Mouse (Mus musculus): ENCODE data around the gene Ywhag. TPM values are rescaled to one million over a fixed set of nuclear protein-coding genes. Genes with fewer than 3 reads are reported as not detected.

Ywhag gene
- total RNA-seq (2021), result 100 to 1,000 TPM; 289 to 303 TPM
- long read RNA-seq, experiment 1, transcript Ywhag-201 (2 exons, 3,520 nt), result major isoform, 18 of 59 reads
- long read RNA-seq, experiment 1, partial matches to known transcripts, result 40 of 59 reads
- long read RNA-seq, experiment 1, other reads (novel, unspliced or antisense), result 1 of 59 reads
- long read RNA-seq, experiment 2, transcript Ywhag-201 (2 exons, 3,520 nt), result major isoform, 23 of 60 reads
- long read RNA-seq, experiment 2, partial matches to known transcripts, result 0 of 60 reads
- long read RNA-seq, experiment 2, other reads (novel, unspliced or antisense), result 36 of 60 reads

DNA sequence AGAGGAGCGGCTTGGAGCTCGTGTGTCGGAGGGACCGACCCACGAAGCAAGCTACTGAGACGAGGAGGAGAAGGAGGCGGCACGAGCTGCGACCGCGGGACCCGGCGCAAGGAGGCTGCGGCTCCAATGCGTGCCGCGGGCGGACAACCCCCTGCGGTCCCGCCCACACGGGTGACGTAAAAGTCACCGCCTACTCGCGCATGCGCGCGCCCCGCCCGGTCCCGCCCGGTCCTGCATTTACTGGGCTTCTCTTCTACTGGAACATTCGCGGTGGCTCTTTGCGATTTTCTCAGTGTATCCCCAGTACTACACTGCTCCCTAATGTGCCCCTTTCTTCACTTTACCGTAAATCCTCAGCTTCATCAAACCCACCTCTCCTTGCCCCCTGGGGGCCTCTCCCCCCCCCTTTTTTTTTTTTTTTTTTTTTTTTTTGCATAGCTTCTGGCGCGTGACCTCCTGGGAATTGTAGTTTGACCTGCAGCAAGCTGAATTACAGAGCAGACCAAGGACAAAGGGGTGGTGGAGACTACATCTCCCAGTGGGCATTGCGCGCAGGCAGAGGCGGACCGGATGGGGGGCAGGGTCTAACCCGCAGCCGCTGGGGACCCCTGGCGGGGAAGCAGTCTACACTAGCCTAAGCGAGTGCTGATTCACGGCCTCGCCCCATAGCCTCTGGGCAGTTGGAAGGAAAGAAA, at the start of gene Ywhag:
Gene Ywhag, minus strand, starts transcription at position 136 of the 695 bp plus-strand sequence.
- DNase-seq, result peak; percentile 99
- peak; percentile 86 for TF ChIP-seq CTCF (IDR thresholded peaks at IDR 0.05)
- intact Hi-C loops (cut with DNase I), result loop anchor here (1.0 to 2.0 kb wide), 2 partner anchors 28 to 30 kb away; no protein-coding TSS in a partner anchor
- peak within 1 kb of the TSS; percentile 99 for H3K4me3 ChIP-seq
- peak within 1 kb of the TSS; percentile 99 for H3K27ac ChIP-seq

- Histone ChIP-seq H3K27ac (no peak overlapping the region), H3K4me3 (peak overlapping the region; percentile 49)
- TF ChIP-seq CTCF (IDR thresholded peaks at IDR 0.05), result peak; percentile 95
- peak; percentile 77 for DNase-seq
- intact Hi-C loops (cut with DNase I), result loop anchor here (1.0 to 5.0 kb wide), 2 partner anchors 45 to 79 kb away; no protein-coding TSS in a partner anchor
These were observed 48.0 kb upstream of the Ywhag start for GRCm38 (mm10) chr5:135982398-135982797.

DNA sequence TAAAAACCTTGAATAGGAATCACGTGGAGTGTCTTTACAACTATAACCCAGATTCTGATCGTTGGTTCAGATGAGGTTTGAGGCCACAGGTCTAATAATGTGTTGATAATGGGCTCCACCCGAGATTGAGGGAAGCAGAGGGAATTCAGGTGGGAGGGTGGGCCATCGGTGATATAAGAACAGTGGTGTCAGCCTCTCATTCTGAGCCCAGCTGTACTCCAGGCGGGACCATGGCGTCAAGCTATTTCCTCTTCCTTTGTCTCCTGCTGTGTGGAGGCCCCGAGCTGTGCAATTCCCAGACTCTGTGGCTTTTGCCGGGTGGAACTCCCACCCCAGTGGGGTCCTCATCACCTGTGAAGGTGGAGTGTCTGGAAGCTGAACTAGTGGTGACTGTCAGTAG, 45.5 kb upstream of the Ywhag start, which contains the start of gene Zp3:
Gene Zp3, plus strand, starts transcription at position 196 of the 400 bp plus-strand sequence.
- Histone ChIP-seq H3K27ac (no peak within 1 kb of the TSS), H3K4me3 (no peak within 1 kb of the TSS)
- intact Hi-C loops (cut with DNase I), result loop anchor here (5.0 kb wide), 1 partner anchor 47 kb away; no protein-coding TSS in a partner anchor
- no peak for DNase-seq
- TF ChIP-seq CTCF (IDR thresholded peaks at IDR 0.05), result no peak

DNA sequence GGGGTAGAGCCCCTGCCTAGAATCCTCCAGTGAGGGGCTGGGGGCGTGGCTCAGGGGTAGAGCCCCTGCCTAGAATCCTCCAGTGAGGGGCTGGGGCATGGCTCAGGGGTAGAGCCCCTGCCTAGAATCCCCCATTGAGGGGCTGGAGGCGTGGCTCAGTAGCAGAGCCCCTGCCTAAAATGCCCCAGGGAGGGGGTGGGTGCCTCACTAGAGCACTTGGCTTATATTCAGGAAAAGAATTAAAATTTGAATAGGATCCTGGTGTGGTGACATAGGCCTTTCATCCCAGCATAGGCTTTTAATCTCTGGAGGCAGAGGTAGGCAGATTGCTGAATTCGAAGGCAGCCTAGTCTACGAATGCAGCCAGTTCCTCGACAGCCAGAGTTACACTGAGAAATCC, 45.0 kb upstream of the Ywhag start:
- H3K27ac ChIP-seq, result no peak overlapping the region
- DNase-seq, result no peak
- H3K4me3 ChIP-seq, result no peak overlapping the region
- intact Hi-C loops (cut with DNase I), result no loop called here
- no peak for TF ChIP-seq CTCF (IDR thresholded peaks at IDR 0.05)

- Histone ChIP-seq H3K4me3 (no peak overlapping the region), H3K27ac (no peak overlapping the region)
- TF ChIP-seq CTCF (IDR thresholded peaks at IDR 0.05), result no peak
- intact Hi-C loops (cut with DNase I), result no loop called here
- DNase-seq, result no peak
These were observed 41.7 kb upstream of the Ywhag start for GRCm38 (mm10) chr5:135975893-135976668.

- intact Hi-C loops (cut with DNase I), result no loop called here
- H3K4me3 ChIP-seq, result no peak within 1 kb of the TSS
- DNase-seq, result no peak
- TF ChIP-seq CTCF (IDR thresholded peaks at IDR 0.05), result no peak
- no peak within 1 kb of the TSS for H3K27ac ChIP-seq
These were observed 39.9 kb upstream of the Ywhag start, which contains the start of gene Ssc4d for GRCm38 (mm10) chr5:135974365-135974764. TSS of gene Ssc4d (minus strand) at chr5:135974531.

- intact Hi-C loops (cut with DNase I), result no loop called here
- H3K27ac ChIP-seq, result no peak overlapping the region
- DNase-seq, result no peak
- TF ChIP-seq CTCF (IDR thresholded peaks at IDR 0.05), result no peak
- H3K4me3 ChIP-seq, result no peak overlapping the region
These were observed 37.5 kb upstream of the Ywhag start for GRCm38 (mm10) chr5:135971876-135972275.

DNA sequence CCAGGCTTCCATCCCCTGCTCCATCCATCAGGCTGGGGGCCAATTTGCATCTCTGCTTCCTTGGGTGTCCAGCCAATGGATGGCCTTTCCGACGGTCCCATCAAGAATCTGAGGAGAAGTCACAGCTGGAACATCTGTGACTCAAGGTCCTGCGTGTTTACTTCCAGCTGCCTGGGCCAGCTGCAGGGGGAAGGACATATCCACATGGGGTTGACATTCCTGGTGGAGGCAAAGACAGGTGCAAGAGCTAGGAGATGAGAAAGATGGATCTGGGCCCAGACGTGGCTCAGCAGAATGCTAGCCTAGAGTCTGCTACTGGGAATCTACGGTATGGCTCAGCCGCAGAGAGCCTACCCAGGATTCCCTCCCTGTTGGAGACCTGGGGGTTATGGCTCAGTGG, 35.8 kb upstream of the Ywhag start:
- intact Hi-C loops (cut with DNase I), result no loop called here
- DNase-seq, result no peak
- no peak for TF ChIP-seq CTCF (IDR thresholded peaks at IDR 0.05)
- Histone ChIP-seq H3K4me3 (no peak overlapping the region), H3K27ac (no peak overlapping the region)

DNA sequence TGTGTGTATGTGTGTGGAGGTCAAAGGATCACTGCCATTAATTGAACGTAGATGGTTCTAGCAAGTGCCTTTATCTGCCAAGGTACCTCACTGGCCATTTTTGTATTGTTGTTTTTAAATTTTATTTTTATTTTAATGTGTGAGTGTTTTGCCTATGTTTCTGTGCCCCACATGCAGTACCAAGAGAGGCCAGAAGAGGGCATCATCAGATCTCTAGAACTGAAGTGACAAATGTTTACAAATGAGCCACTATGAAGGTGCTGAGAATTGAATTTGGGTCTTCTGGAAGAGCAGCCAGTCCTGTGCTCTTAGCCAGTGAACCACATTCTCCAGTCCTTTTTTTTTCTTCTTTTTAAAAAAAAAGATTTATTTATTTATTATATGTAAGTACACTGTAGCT, 34.4 kb upstream of the Ywhag start:
- DNase-seq, result peak; percentile 60
- peak; percentile 89 for TF ChIP-seq CTCF (IDR thresholded peaks at IDR 0.05)
- intact Hi-C loops (cut with DNase I), result no loop called here
- no peak overlapping the region for H3K4me3 ChIP-seq
- H3K27ac ChIP-seq, result no peak overlapping the region

- peak; percentile 54 for TF ChIP-seq CTCF (IDR thresholded peaks at IDR 0.05)
- Histone ChIP-seq H3K4me3 (no peak overlapping the region), H3K27ac (no peak overlapping the region)
- DNase-seq, result no peak
- intact Hi-C loops (cut with DNase I), result no loop called here
These were observed 32.5 kb upstream of the Ywhag start for GRCm38 (mm10) chr5:135966866-135967265.

DNA sequence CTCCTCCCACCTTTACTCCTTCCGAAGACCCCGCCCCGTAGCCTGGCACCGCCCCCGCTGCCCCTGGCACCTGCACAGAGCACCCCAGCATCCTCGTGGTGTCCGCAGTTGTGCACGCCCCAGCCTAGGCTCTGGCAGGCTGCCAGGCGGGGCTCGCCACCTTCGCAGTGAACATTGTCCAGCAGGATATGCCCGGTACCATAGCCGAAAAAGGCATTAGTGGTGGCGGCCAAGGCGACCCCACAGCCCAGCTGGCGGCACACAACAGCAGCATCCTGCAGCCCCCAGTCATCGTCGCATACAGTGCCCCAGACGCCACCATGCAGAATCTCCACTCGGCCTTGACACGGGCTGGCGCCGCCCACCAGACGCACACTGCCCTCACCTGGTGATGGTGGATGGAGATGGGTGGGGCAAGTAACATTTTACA, 31.1 kb upstream of the Ywhag start:
- peak; percentile 5; the same call in 1 of the 2 replicates for TF ChIP-seq CTCF (IDR thresholded peaks at IDR 0.05)
- peak overlapping the region; percentile 22 for H3K4me3 ChIP-seq
- intact Hi-C loops (cut with DNase I), result no loop called here
- no peak overlapping the region for H3K27ac ChIP-seq
- DNase-seq, result peak; percentile 51

GRCm38 (mm10) chr5:135963280-135963627, 28.8 kb upstream of the Ywhag start:
- peak overlapping the region; percentile 90 for H3K4me3 ChIP-seq
- intact Hi-C loops (cut with DNase I), result loop anchor here (2.0 kb wide), 2 partner anchors 28 to 58 kb away; partner anchors contain the start of gene Ywhag
- no peak for TF ChIP-seq CTCF (IDR thresholded peaks at IDR 0.05)
- no peak for DNase-seq
- peak overlapping the region; percentile 99 for H3K27ac ChIP-seq
